Mouse (Mus musculus) monocyte, adult 2 months (primary cell): Measurements from ENCODE around the gene Cwc15.
"Not testable (repeated sequence)": the region's sequence is repeated elsewhere in the genome, so short reads cannot be mapped to it uniquely, and the experiment has no call there.

Experiments used
- DNase-seq, 2 experiments: peaks; one replicate each; pipeline ENCODE4 v3.0.0; 2022; ENCODE audit warnings: low spot score in 2 of 2, low read depth in 1 of 2

Gene Cwc15

DNA sequence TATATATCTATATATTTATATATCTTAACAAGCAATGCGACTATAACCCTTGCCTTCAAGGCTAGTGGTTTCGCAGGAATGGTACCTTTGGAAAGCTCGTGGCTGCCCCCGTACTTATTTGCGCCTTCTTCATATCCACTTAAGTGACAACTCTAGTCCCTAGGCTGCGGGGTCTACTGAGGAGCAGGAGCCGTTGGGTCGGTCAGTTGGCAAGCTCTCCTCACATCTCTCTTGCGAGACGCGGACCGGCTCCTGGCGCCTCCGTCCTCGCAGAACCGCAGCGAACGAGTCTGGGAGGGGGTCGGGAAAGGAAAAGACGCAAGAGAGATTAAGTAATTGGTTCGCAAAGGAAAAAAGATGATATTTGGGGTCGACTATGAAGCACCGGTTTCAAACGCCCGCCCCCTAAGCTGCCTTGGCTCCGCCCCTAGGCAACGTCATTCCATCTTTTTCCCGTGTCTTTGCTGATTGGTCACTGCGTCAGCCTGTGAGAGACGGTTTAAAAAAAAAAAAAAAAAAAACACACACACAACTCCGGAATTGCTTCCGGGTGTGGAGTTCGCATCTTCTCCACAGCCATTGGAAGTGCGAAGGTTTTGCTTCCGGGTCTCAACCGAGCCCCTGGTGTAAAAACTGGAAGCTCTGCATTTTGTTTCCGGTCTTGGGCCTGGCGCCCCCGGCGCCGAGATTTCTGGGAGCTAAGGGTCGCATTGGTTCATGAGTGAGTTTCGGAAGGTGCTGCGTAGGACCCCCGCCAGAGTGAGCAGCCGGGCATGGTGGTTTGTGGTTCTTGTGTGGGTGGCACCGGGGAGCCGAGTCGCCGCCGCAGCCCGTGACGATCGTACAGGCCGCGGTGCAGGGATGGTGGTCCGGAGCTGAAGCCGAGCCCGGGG lies at the start of gene Cwc15, which contains the start of gene Kdm4d:
Gene Cwc15, plus strand, starts transcription at position 595 of the 893 bp plus-strand sequence.
Gene Kdm4d, minus strand, starts transcription at position 460 of the 893 bp plus-strand sequence.
- DNase-seq: peak; percentile 69 to 88

DNA sequence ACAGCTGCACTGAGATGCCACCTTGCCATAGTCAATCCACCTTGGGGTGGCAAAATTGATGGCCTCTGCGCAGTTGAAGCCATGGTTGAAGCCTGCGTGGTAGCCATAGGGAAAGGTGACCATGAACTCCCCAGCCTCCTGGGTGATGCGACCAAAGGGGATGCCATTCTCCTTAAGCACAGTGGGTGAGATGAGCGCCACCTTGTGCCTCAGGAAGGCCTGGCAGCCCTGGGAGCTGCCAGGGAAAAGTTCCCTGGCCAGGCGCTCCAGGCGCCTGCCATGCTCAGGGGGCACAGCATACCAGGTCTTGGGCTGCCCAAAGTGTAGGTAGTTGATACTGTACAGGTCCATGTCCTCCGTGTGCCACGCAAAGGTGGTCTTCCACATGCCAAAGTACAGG lies 49.3 kb upstream of the Cwc15 start:
- DNase-seq: not testable (repeated sequence)

DNA sequence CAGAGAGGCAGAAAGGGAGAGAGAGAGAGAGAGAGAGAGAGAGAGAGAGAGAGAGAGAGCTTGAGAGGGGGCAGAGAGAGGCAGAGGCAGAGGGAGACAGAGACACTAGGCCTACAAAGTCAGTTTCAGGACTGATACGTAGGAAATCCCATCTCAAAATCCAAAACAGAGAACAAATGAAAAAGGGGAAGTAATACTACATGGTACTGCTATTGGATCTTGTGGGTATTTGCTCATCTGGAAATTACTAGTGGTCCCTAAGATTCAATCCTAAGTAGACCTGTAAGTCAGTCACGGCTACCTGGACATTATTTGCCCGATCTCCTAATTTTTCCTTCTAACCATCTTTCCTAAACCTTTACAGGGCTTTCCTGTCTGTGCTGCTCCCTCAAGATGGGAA lies 44.1 kb upstream of the Cwc15 start:
- no peak for DNase-seq

DNA sequence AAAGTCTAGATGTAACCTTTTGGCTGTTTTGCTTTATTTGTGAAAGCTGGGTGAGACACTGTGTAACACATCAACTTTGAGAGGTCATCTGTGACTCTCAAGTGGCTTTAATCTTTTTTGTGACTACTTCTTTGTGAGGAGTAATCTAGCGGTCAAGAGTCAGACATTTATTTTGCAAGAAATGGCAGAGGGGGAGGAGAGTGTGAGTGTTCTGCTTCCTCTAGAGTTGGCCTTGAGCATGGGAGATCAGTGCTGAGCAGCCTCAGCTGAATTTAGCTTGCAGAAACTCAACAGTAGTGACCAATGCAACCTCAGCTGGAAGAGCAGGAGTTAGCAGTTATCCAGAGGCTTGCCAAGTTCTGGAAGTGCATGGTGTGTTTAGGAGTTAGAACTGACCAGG lies 37.9 kb upstream of the Cwc15 start:
- DNase-seq: not testable (repeated sequence)

- not testable (repeated sequence) for DNase-seq
Observed at GRCm38 (mm10) chr9:14463668-14464067, 36.7 kb upstream of the Cwc15 start.

GRCm38 (mm10) chr9:14498896-14499705 lies 1.3 kb upstream of the Cwc15 start:
- DNase-seq: no peak

GRCm38 (mm10) chr9:14500916-14501424 lies 553 bp downstream of the Cwc15 start:
- no peak for DNase-seq

- DNase-seq: no peak
Observed at GRCm38 (mm10) chr9:14512633-14513445, 12.4 kb downstream of the Cwc15 start.

DNA sequence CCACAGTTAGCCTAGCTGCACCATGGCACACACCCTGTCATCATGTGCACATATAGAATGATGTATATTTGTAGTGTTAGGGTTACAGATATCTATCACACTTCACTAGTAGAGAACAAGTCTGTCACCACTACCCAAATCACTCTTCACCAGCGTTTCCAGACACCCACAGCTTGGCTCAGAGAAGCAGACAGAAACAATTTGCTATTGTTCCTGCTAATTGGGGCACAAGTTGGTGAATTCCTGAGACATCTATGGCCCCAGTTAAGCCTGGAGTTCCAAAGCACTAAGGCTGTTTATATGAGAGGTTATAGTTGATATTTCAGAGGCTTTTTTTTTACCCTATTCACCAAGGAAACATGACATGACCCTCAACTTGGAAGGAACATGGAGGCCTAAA lies 16.9 kb downstream of the Cwc15 start:
- no peak for DNase-seq

DNA sequence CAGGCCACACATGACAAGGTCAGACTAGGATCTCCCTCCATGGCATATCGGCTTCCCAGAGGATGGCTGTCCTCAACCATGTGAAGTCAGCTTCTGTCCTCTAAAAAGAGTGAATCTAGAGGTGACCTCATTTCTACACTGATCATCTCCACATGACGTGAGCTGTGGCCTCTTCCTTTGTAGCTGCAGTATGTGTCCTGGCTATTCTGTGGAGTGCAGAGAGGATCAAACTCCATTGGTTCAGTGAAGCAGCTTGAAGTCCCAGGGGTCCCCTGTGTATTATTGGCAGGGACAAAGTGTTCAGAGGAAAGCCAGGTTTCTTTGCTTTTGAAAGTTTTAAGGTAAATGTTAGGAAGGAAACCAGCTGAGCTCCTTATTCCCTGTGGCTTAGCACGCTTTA lies 17.7 kb downstream of the Cwc15 start:
- no peak for DNase-seq

DNA sequence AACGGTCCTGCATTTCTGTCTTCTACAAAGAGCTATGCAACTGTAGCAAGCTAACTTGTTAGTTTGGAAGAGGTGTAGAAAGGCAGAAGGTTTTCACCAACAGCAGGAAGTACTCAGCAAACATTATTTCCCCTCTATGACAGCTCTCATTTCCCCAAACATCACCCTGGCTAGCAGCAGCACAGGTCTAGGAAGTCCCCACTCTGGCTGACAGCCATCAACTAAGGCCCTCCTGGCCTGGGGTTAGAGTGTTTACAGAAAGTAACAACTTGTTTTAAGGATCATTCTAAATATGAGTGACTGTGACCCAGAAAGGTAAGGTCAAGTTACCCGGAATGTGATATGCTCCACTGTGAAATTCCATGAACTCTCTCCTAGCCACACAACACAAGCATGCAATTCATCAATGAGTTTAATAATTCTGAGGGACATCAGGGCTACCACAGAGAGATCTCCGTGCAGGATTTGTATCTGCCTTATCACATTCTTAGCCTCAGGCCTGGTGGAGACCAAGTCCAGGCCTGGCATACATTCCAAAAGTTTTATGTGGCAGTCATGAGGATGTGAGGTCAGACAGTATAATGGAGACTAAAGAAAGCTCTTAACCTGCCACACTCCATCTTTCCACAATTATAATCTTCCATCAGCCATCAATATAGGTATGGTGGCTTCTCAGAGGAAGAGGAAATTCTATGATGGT lies 20.7 kb downstream of the Cwc15 start:
- DNase-seq: no peak

DNA sequence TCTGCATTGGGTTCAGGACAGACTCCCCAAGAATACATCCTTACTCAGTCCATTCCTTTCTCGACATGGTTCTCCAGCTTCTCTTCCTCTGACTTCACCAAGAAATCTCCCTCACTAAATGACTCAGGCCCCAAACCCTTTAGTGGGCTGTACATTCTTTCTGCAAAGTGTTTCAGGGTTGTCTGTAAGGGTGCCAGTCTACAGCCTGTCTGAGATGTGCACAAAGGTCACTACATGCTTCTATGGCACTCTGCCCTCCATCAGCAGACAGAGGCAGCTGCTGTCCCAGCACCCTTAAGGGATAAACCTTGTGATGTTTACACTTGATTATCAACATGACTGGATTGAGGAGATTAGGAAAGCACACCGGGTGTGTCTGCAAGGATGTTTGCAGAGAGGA lies 21.3 kb downstream of the Cwc15 start:
- no peak for DNase-seq

- DNase-seq: peak in 1 of 2 experiments; percentile 6
Observed at GRCm38 (mm10) chr9:14523408-14524043, 23.1 kb downstream of the Cwc15 start.

- no peak for DNase-seq
Observed at GRCm38 (mm10) chr9:14530004-14530403, 29.6 kb downstream of the Cwc15 start.

GRCm38 (mm10) chr9:14532283-14532682 lies 31.9 kb downstream of the Cwc15 start:
- DNase-seq: no peak

GRCm38 (mm10) chr9:14533659-14534058 lies 33.2 kb downstream of the Cwc15 start:
- DNase-seq: no peak

DNA sequence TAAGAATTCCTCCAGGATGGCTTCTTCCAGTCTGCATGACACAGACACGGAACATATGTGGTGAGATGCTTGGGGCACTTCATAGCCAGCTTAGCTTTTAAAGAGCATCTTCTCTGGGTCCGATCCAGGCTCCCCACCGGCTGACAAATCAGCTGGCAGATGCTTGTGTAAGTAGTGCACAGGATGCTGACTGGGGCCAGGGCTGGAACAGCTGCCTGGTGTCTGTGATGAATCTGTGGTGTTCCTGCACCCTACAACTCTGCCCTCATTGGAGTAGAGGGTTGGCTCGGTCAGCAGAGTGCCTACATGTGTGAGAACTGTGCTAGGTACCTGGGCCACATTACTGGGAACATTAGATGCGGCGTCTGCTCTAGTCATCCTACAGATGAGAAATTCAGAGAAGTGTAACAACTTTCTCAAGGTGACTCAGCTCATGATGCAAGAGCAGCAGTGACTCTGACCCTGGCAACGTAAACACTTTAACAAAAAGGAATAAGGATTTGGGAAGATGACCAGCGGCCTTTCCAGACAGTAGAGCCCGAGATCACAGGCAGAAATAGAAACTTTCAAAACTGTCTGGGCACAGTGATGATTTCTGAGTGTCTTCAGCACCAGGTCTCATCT lies 34.5 kb downstream of the Cwc15 start:
- DNase-seq: no peak

DNA sequence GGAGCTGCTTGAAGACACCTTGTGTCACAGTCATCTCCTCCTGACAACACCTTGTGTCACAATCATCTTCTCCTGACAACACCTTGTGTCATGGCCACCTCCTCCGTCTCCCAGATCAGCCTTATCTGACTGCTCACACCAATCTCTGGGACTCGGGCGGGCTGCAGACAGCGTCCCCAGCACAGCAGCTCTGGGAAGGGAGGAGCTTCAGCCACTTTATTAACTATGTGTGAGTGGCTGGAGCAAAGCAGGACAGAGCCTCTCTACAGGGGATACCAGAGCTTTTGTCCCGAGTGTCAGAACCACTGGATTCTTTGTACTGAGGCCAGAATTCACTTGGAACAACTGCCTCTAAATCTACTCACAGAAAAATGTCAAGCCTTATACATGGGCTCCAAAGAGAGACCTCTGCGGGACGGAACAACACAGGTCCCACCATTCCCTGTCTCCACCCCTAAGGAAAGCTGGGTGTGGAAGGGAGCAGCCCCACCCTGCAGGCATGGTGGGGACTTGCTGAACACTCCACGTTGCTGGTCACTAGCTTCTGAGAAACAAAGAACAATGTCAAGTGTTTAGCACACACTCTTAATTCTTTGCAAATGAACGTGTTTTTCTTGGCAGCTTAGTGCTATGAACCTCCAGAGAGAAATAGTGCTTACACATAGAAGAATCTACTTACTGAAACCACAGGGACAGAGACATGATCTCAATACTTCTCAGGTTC lies 43.8 kb downstream of the Cwc15 start:
- DNase-seq: no peak
